Mouse (Mus musculus): ENCODE results near the gene Macrod2.

The Macrod2 gene

GRCm38 (mm10) chr2:141337708-141338107 lies 942.6 kb downstream of the Macrod2 start:
- no peak for DNase-seq

- DNase-seq = no peak
Measured at GRCm38 (mm10) chr2:141343988-141344535, 949.0 kb downstream of the Macrod2 start.

- no peak for DNase-seq
Measured at GRCm38 (mm10) chr2:141352623-141353022, 957.5 kb downstream of the Macrod2 start.

- no peak for DNase-seq
Measured at GRCm38 (mm10) chr2:141388632-141389031, 993.5 kb downstream of the Macrod2 start.

- DNase-seq = no peak
Measured at GRCm38 (mm10) chr2:141391229-141391628, 996.1 kb downstream of the Macrod2 start.

- no peak for DNase-seq
Measured at GRCm38 (mm10) chr2:141394806-141395205, 999.7 kb downstream of the Macrod2 start.

- DNase-seq = no peak
Measured at GRCm38 (mm10) chr2:141408766-141409165, 1013.7 kb downstream of the Macrod2 start.

GRCm38 (mm10) chr2:141416436-141416835 lies 1021.3 kb downstream of the Macrod2 start:
- DNase-seq = no peak

GRCm38 (mm10) chr2:141416855-141417544 lies 1021.9 kb downstream of the Macrod2 start:
- no peak for DNase-seq

- no peak for DNase-seq
Measured at GRCm38 (mm10) chr2:141419806-141420205, 1024.7 kb downstream of the Macrod2 start.

- no peak for DNase-seq
Measured at GRCm38 (mm10) chr2:141434084-141434483, 1039.0 kb downstream of the Macrod2 start.

- no peak for DNase-seq
Measured at GRCm38 (mm10) chr2:141434731-141435570, 1039.8 kb downstream of the Macrod2 start.

- DNase-seq = no peak
Measured at GRCm38 (mm10) chr2:141441896-141442295, 1046.8 kb downstream of the Macrod2 start.

- DNase-seq = no peak
Measured at GRCm38 (mm10) chr2:141449078-141449680, 1054.1 kb downstream of the Macrod2 start.

- DNase-seq = no peak
Measured at GRCm38 (mm10) chr2:141463946-141464345, 1068.8 kb downstream of the Macrod2 start.

- no peak for DNase-seq
Measured at GRCm38 (mm10) chr2:141472791-141473190, 1077.7 kb downstream of the Macrod2 start.

- DNase-seq = no peak
Measured at GRCm38 (mm10) chr2:141477585-141477984, 1082.5 kb downstream of the Macrod2 start.

- DNase-seq = no peak
Measured at GRCm38 (mm10) chr2:141490518-141490917, 1095.4 kb downstream of the Macrod2 start.

- DNase-seq = no peak
Measured at GRCm38 (mm10) chr2:141505451-141505850, 1110.3 kb downstream of the Macrod2 start.

GRCm38 (mm10) chr2:141507929-141508897 lies 1113.1 kb downstream of the Macrod2 start:
- DNase-seq = no peak

- no peak for DNase-seq
Measured at GRCm38 (mm10) chr2:141514976-141515375, 1119.9 kb downstream of the Macrod2 start.

GRCm38 (mm10) chr2:141522081-141522480 lies 1127.0 kb downstream of the Macrod2 start:
- DNase-seq = no peak
